28 mouse cellular contexts compared by ENCODE assay signal in genomic region chr2:172522528-172522927, GRCm38 (mm10). TPM values are rescaled to one million over a fixed set of nuclear protein-coding genes. Genes with fewer than 3 reads are reported as not detected.
DNase-seq lines count a peak whose midpoint lies in the region; ATAC-seq and TF ChIP-seq lines count a peak whose summit lies in the region.
"Had no signal": no experiment of that assay in that cellular context is flagged by ENCODE, and none has a peak within 500 bp of the region (broad histone marks: within the 10 kb centered on the region; RNA-seq: fewer than 3 reads in every experiment).

No protein-coding gene starts in this region.

- peaks cover 17% of the 10 kb centered on the region for H3K9me3 ChIP-seq in E14TG2a.4 (ENCODE audit: low read length)
- no peaks in the 10 kb centered on the region for H3K9me3 ChIP-seq in liver, embryonic 12.5 days (replicated peaks)
- H3K9me3 ChIP-seq: embryonic facial prominence, embryonic 13.5 days; embryonic facial prominence, embryonic 15.5 days; forebrain, embryonic 13.5 days; forebrain, embryonic 15.5 days had no signal

- no peaks in the 10 kb centered on the region for H3K27me3 ChIP-seq in E14TG2a.4 (ENCODE audit: insufficient read depth, low read length)
- H3K27me3 ChIP-seq in liver, embryonic 12.5 days (replicated peaks), result peaks cover 19% of the 10 kb centered on the region
- H3K27me3 ChIP-seq: embryonic facial prominence, embryonic 13.5 days; embryonic facial prominence, embryonic 15.5 days; forebrain, embryonic 13.5 days; forebrain, embryonic 15.5 days had no signal

- no peak overlapping the region for H3K9ac ChIP-seq in liver, embryonic 12.5 days
- H3K9ac ChIP-seq: embryonic facial prominence, embryonic 13.5 days; embryonic facial prominence, embryonic 15.5 days; forebrain, embryonic 13.5 days; forebrain, embryonic 15.5 days; forebrain, postnatal 0 days had no signal

- no peak overlapping the region for H3K4me2 ChIP-seq in liver, embryonic 12.5 days
- H3K4me2 ChIP-seq: embryonic facial prominence, embryonic 13.5 days; embryonic facial prominence, embryonic 15.5 days; forebrain, embryonic 13.5 days; forebrain, embryonic 15.5 days had no signal

- DNase-seq in ES-CJ7 (ENCODE audit: low read depth, low spot score), result peak; percentile 55
- peak; percentile 67 for DNase-seq in R1 (ENCODE audit: low read depth, low spot score)
- no peak for DNase-seq in layer of hippocampus, adult 18-20 months (ENCODE audit: low spot score in 2 of 2)
- DNase-seq in left cerebral cortex, adult 18-20 months (ENCODE audit: low spot score in 2 of 2), result no peak
- DNase-seq: adrenal gland, adult 2 months; adrenal gland, postnatal 10 days; adrenal gland, postnatal 25 days; cerebellum, adult 11 months; cerebellum, adult 18-20 months; cerebellum, adult 8-10 months; cerebellum, adult 9-11 months; cerebellum, postnatal 14 days; cerebellum, postnatal 36 days; embryo, embryonic 11 days; forebrain, postnatal 0 days had no signal

- no peak for TF ChIP-seq CTCF in E14TG2a.4 (conservative IDR thresholded peaks at IDR 0.05; ENCODE audit: low read length)

- H3K27ac ChIP-seq in liver, embryonic 12.5 days, result no peak overlapping the region
- H3K27ac ChIP-seq: embryonic facial prominence, embryonic 13.5 days; embryonic facial prominence, embryonic 15.5 days; forebrain, embryonic 13.5 days; forebrain, embryonic 15.5 days had no signal

- WGBS in liver, embryonic 12.5 days (ENCODE audit: insufficient replicate concordance), result 68% methylated on average over 11 of the region's 12 CpGs

- H3K4me3 ChIP-seq in E14TG2a.4 (replicated peaks; ENCODE audit: low read length), result peak overlapping the region; percentile 57
- H3K4me3 ChIP-seq in liver, embryonic 12.5 days, result no peak overlapping the region
- H3K4me3 ChIP-seq: embryonic facial prominence, embryonic 13.5 days; embryonic facial prominence, embryonic 15.5 days; erythroblast, embryonic 14.5 days; forebrain, embryonic 13.5 days; forebrain, embryonic 15.5 days had no signal

- no peak for ATAC-seq in liver, embryonic 12.5 days
- ATAC-seq in erythroid progenitor cell, adult 5-6 weeks (replicated peaks; ENCODE audit: low FRiP score, poor library complexity, severe bottlenecking), result no peak
- ATAC-seq: CD4-positive, CD25-positive, alpha-beta regulatory T cell, adult 4 months; forebrain, embryonic 13.5 days; forebrain, embryonic 15.5 days; forebrain, postnatal 0 days; Patski had no signal

- H3K36me3 ChIP-seq in E14TG2a.4 (ENCODE audit: insufficient read depth, low read length), result peaks cover 15% of the 10 kb centered on the region
- no peaks in the 10 kb centered on the region for H3K36me3 ChIP-seq in liver, embryonic 12.5 days
- H3K36me3 ChIP-seq: embryonic facial prominence, embryonic 13.5 days; embryonic facial prominence, embryonic 15.5 days; forebrain, embryonic 15.5 days; G1E had no signal

- peaks cover 85% of the 10 kb centered on the region for H3K4me1 ChIP-seq in E14TG2a.4 (replicated peaks; ENCODE audit: low read depth, low read length)
- H3K4me1 ChIP-seq in liver, embryonic 12.5 days, result no peaks in the 10 kb centered on the region
- H3K4me1 ChIP-seq: embryonic facial prominence, embryonic 15.5 days; forebrain, embryonic 13.5 days; forebrain, embryonic 15.5 days had no signal

RNA-seq across cellular contexts. Expression of gene Tfap2c, which starts 26.9 kb away (rescaled TPM):
- total RNA-seq in layer of hippocampus, adult 18-20 months (2021), result not detected
- polyA plus RNA-seq in liver, embryonic 12.5 days (2016; fragmentation: Nextera tagmentation; extraction: Ambion mirVana), result not detected in 2 replicates
- total RNA-seq in left cerebral cortex, adult 18-20 months (2021), result under 1 TPM in 1 of 2 experiments, not detected in 1; 0.16 TPM
- not detected in 2 replicates for total RNA-seq in erythroid progenitor cell, adult 5-6 weeks (2015; ENCODE audit: low replicate concordance)
- total RNA-seq in erythroid progenitor cell, adult 5-6 weeks (2017; ENCODE audit: low replicate concordance), result not detected in 2 replicates
- total RNA-seq: adrenal gland, adult 2 months; adrenal gland, postnatal 10 days; adrenal gland, postnatal 25 days; CH12.LX; common myeloid progenitor, adult 5-6 weeks had no signal
- polyA plus RNA-seq: adrenal gland, adult 2 months; erythroblast, embryonic 14.5 days; G1E had no signal

RNA-seq across cellular contexts. Expression of gene Fam209, which starts 50.2 kb away (rescaled TPM):
- total RNA-seq in layer of hippocampus, adult 18-20 months (2021), result under 1 TPM in 1 of 2 experiments, not detected in 1; 0.50 TPM
- 0.20 TPM in 1 of 2 replicates, not detected in the other for polyA plus RNA-seq in liver, embryonic 12.5 days (2016; fragmentation: Nextera tagmentation; extraction: Ambion mirVana)
- not detected for total RNA-seq in left cerebral cortex, adult 18-20 months (2021)
- total RNA-seq in erythroid progenitor cell, adult 5-6 weeks (2015; ENCODE audit: low replicate concordance), result not detected in 2 replicates
- total RNA-seq in erythroid progenitor cell, adult 5-6 weeks (2017; ENCODE audit: low replicate concordance), result 1.8 and 3.9 TPM in 2 replicates
- total RNA-seq: adrenal gland, adult 2 months; common myeloid progenitor, adult 5-6 weeks; G1E had no signal
- polyA plus RNA-seq: erythroblast, embryonic 14.5 days; G1E had no signal

Comparison
In these comparisons a context has a peak if more than half of its experiments do, and no peak if none do; other contexts are left out.
1. DNase-seq: peak in ES-CJ7 (single experiment) and R1 (single experiment); none in layer of hippocampus, adult 18-20 months (0 of 2) and left cerebral cortex, adult 18-20 months (0 of 2).